Mouse (Mus musculus): Measurements from ENCODE around the gene Rnf169.

GRCm38 (mm10) chr7:99979081-99979480, 1.2 kb downstream of the Rnf169 start:
- TF ChIP-seq CTCF (IDR thresholded peaks at IDR 0.05; ENCODE audit: borderline replicate concordance, control insufficient read depth, extremely low read depth, insufficient read depth, low read length, poor library complexity), result no peak
- no peak for TF ChIP-seq POLR2A (IDR thresholded peaks at IDR 0.05; ENCODE audit: control insufficient read depth, extremely low read depth, insufficient read depth, low read length, poor library complexity)

All from thymus, adult 2 months (tissue).